Mouse (Mus musculus): ENCODE measurements at regions not wholly inside any gene's neighbourhood (a gene's known extent, or its start where the extent isn't known, plus 50 kb on each side); places are given as distances from the start of the nearest gene placed in this dataset.

GRCm38 (mm10) chr6:66052386-66052785 lies 100.0 kb downstream of the 4930544G11Rik start:
- TF ChIP-seq MAFK (IDR thresholded peaks at IDR 0.05; ENCODE audit: insufficient read depth, low read depth, low read length): no peak
- TF ChIP-seq CHD2 (IDR thresholded peaks at IDR 0.05; ENCODE audit: low read depth, low read length): no peak
- TF ChIP-seq HCFC1 (IDR thresholded peaks at IDR 0.05; ENCODE audit: borderline replicate concordance, insufficient read depth, low read length): no peak
- TF ChIP-seq ZC3H11A (IDR thresholded peaks at IDR 0.05; ENCODE audit: borderline replicate concordance, low read depth, low read length): no peak
